Mouse (Mus musculus) limb, embryonic 11.5 days (tissue): ENCODE measurements at regions not wholly inside any gene's neighbourhood (a gene's known extent, or its start where the extent isn't known, plus 50 kb on each side); places are given as distances from the start of the nearest gene placed in this dataset.

Experiments used
- ATAC-seq: fragments of 200-750 bp; cut with Nextera tagmentation; 2 replicates; pipeline ENCODE4 v1.8.0; 2017; ENCODE audit warnings: low read depth; ENCODE audit not compliant: insufficient number of reproducible peaks, low FRiP score, low TSS enrichment
- DNase-seq: peaks from one replicate; pipeline ENCODE4 v3.0.0-alpha.2; 2015; ENCODE audit warnings: low spot score
- H3K27ac ChIP-seq: fragments of 300-500 bp; sonication (generic); replicated peaks from 2 replicates; pipeline ENCODE4 v1.5.1; 2014; ENCODE audit warnings: low read depth, mild to moderate bottlenecking, low read length
- H3K27me3 ChIP-seq: fragments of 300-500 bp; sonication (generic); 2 replicates; pipeline ENCODE4 v1.6.1; 2014; ENCODE audit warnings: mild to moderate bottlenecking, low read length, mixed read lengths; ENCODE audit not compliant: control insufficient read depth, insufficient read depth
- H3K36me3 ChIP-seq: fragments of 300-500 bp; sonication (generic); 2 replicates; pipeline ENCODE4 v1.6.1; 2014; ENCODE audit warnings: mild to moderate bottlenecking, low read length, moderate library complexity, mixed read lengths; ENCODE audit not compliant: control insufficient read depth, insufficient read depth
- H3K4me1 ChIP-seq: fragments of 300-500 bp; sonication (generic); 2 replicates; pipeline ENCODE4 v1.6.1; 2014; ENCODE audit warnings: low read length, mixed read lengths; ENCODE audit not compliant: control insufficient read depth, insufficient read depth
- H3K4me2 ChIP-seq: fragments of 300-500 bp; sonication (generic); 2 replicates; pipeline ENCODE4 v1.6.1; 2014; ENCODE audit warnings: low read depth, mild to moderate bottlenecking, moderate library complexity; ENCODE audit not compliant: severe bottlenecking
- H3K4me3 ChIP-seq: fragments of 300-500 bp; sonication (generic); 2 replicates; pipeline ENCODE4 v1.5.1; 2014; ENCODE audit warnings: low read depth, low read length
- H3K9ac ChIP-seq: fragments of 300-500 bp; sonication (generic); 2 replicates; pipeline ENCODE4 v1.6.1; 2014; ENCODE audit warnings: mild to moderate bottlenecking, low read length
- H3K9me3 ChIP-seq: fragments of 300-500 bp; sonication (generic); 2 replicates; pipeline ENCODE4 v1.6.1; 2016; ENCODE audit warnings: low read length; ENCODE audit not compliant: control insufficient read depth
- WGBS: fragments of 180-500 bp; shearing (Covaris S2); extraction: QIAGEN DNeasy Blood & Tissue Kit; methylation state at CpG from one replicate; pipeline ENCODE4 v1.1.7; 2014; 5-methylcytosine and 5-hydroxymethylcytosine counted together

DNA sequence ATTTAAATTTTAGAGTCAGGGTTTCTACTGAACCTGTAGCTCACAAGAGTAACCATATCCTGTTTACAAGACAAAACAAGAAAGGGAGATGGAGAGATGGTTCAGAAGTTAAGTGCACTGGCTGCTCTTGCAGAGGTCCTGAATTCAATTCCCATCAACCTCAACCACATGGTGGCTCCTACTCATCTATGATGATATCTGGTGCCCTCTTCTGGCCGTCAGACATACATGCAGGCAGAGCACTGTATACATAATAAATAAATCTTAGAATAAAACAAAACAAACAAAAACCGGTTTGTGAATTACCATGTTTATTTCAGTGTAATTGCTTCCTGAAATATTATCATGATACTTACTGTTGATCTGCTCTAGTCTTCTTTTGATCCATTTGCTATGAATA lies 845.4 kb downstream of the Pcdh18 start:
- no peaks in the 10 kb centered on the region for H3K9me3 ChIP-seq
- H3K27me3 ChIP-seq = no peaks in the 10 kb centered on the region
- H3K4me2 ChIP-seq = no peak overlapping the region
- ATAC-seq (no peak), DNase-seq (no peak)
- H3K36me3 ChIP-seq = no peaks in the 10 kb centered on the region
- no peak overlapping the region for H3K9ac ChIP-seq
- H3K4me1 ChIP-seq = no peaks in the 10 kb centered on the region
- WGBS = 70% methylated on average over 2 of the region's 2 CpGs
- H3K4me3 ChIP-seq = no peak overlapping the region
- no peak overlapping the region for H3K27ac ChIP-seq

- Histone ChIP-seq H3K4me1 (no peaks in the 10 kb centered on the region), H3K36me3 (no peaks in the 10 kb centered on the region), H3K9ac (no peak overlapping the region), H3K27me3 (no peaks in the 10 kb centered on the region), H3K27ac (no peak overlapping the region), H3K4me2 (no peak overlapping the region), H3K4me3 (no peak overlapping the region), H3K9me3 (no peaks in the 10 kb centered on the region)
- WGBS = 88% methylated on average over 3 of the region's 3 CpGs
- no peak for DNase-seq
- no peak for ATAC-seq
Measured at GRCm38 (mm10) chr3:48890403-48890802, 866.7 kb downstream of the Pcdh18 start.

- 32% methylated on average over 4 of the region's 4 CpGs for WGBS
- Histone ChIP-seq H3K9me3 (no peaks in the 10 kb centered on the region), H3K4me2 (no peak overlapping the region), H3K4me3 (no peak overlapping the region), H3K4me1 (no peaks in the 10 kb centered on the region), H3K9ac (no peak overlapping the region), H3K27me3 (no peaks in the 10 kb centered on the region), H3K36me3 (no peaks in the 10 kb centered on the region), H3K27ac (no peak overlapping the region)
- DNase-seq (no peak), ATAC-seq (no peak)
Measured at GRCm38 (mm10) chr3:48887885-48888284, 869.2 kb downstream of the Pcdh18 start.

DNA sequence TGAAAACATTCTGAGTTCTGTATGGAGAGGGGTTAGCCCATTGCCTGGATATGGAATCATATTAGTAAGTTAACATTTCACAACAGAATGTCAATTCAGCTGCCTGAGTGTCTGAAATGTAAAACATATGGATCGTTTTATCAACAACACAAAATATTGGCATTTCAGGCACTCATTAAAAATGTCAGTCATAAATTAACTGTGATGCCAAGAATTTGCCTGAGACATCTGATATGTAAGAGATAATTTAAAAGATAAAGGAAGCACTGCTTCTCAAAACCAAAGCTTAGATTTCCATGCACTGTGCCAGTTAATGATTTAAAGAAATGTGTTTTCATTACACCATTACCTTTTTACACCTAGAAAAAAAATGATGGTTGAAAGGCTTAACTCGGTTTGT lies 887.6 kb downstream of the Pcdh18 start:
- Histone ChIP-seq H3K9me3 (no peaks in the 10 kb centered on the region), H3K4me3 (no peak overlapping the region), H3K36me3 (no peaks in the 10 kb centered on the region), H3K4me2 (no peak overlapping the region), H3K9ac (no peak overlapping the region), H3K4me1 (no peaks in the 10 kb centered on the region), H3K27ac (no peak overlapping the region), H3K27me3 (no peaks in the 10 kb centered on the region)
- DNase-seq (no peak), ATAC-seq (no peak)
- 72% methylated on average over 2 of the region's 2 CpGs for WGBS

DNA sequence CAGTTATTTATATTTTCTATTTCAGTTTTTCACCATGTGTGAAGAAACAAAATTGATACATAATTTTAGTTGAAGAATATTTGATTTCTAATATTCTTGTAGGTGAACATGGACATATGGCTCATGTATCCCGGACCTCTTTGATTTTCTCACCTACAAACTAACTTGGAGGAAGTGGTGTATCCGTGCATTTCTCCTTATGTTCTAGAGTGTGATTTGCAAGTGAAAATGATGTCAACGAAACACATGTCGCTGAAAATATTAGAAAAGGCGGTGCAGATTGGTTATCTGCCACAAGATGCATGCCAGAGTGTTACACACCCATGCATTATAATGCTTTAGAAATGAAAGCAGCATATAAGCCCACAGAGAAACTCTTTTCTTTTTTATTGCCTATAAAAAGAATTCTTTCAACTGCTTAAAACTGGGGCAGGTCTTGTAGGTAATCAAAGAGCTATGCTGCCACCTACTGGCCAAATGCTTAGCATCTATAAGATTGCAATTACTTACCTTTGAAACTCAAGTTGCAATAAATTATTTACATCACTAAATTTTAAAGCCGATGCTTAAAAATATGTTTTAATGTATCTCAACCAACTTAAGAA lies 911.0 kb downstream of the Pcdh18 start:
- ATAC-seq = no peak
- no peak overlapping the region for H3K4me2 ChIP-seq
- WGBS = 51% methylated on average over 6 of the region's 6 CpGs

DNA sequence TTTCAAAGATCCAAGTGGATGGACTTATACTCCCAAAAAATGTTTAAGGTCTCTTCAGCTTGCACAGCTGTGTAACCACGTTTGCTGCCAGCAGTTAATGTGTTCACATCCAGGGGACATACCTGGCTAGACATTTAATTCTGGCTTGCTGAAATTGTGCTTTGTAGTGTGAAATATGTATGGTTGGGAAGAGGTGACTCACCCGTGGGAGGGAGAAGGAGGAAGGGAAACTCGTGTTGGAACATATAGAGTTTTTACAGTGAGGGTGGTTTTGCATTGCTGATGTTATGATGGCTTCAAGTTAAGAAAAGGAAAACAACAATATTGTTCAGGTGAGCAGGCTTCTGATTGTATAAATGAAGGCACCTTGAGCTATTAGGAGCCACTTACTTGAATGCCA lies 916.4 kb downstream of the Pcdh18 start:
- WGBS = 83% methylated on average over 3 of the region's 3 CpGs
- ATAC-seq = no peak
- Histone ChIP-seq H3K4me3 (no peak overlapping the region), H3K9me3 (no peaks in the 10 kb centered on the region), H3K27ac (no peak overlapping the region), H3K9ac (no peak overlapping the region), H3K36me3 (no peaks in the 10 kb centered on the region), H3K27me3 (no peaks in the 10 kb centered on the region), H3K4me1 (no peaks in the 10 kb centered on the region), H3K4me2 (no peak overlapping the region)
- DNase-seq = no peak

More for the DNA sequence above, 911.0 kb downstream of the Pcdh18 start:
- H3K27me3 ChIP-seq = no peaks in the 10 kb centered on the region
- H3K4me3 ChIP-seq = no peak overlapping the region
- H3K27ac ChIP-seq = no peak overlapping the region
- no peaks in the 10 kb centered on the region for H3K36me3 ChIP-seq
- no peak overlapping the region for H3K9ac ChIP-seq
- peak; percentile 84 for DNase-seq
- H3K4me1 ChIP-seq = no peaks in the 10 kb centered on the region
- no peaks in the 10 kb centered on the region for H3K9me3 ChIP-seq

DNA sequence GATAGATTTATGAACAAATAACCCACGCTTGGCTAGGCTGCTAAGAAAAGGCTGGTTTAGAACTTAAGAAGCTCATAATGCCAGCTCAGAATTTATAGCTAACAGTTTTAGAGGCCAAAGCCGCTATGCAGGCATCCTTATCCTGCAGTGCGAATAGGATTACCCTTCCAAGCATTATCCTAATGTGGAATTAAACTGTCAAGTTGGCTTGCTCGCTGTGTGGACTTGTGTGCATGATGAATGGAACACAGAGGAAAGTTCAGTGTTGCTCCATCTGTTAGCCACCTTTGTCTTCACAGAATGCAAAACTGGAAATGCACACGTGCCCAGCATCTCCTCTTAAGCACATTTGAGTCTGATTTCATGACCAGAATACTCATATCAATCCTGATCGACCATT lies 933.8 kb downstream of the Pcdh18 start:
- no peak overlapping the region for H3K4me3 ChIP-seq
- no peaks in the 10 kb centered on the region for H3K36me3 ChIP-seq
- H3K9me3 ChIP-seq = no peaks in the 10 kb centered on the region
- no peak for DNase-seq
- H3K27ac ChIP-seq = no peak overlapping the region
- no peaks in the 10 kb centered on the region for H3K4me1 ChIP-seq
- ATAC-seq = no peak
- no peaks in the 10 kb centered on the region for H3K27me3 ChIP-seq
- no peak overlapping the region for H3K9ac ChIP-seq
- 60% methylated on average over 6 of the region's 6 CpGs for WGBS
- H3K4me2 ChIP-seq = no peak overlapping the region

- H3K9me3 ChIP-seq = no peaks in the 10 kb centered on the region
- ATAC-seq = no peak
- H3K4me2 ChIP-seq = no peak overlapping the region
Measured at GRCm38 (mm10) chr3:48804398-48804797, 952.7 kb downstream of the Pcdh18 start.

DNA sequence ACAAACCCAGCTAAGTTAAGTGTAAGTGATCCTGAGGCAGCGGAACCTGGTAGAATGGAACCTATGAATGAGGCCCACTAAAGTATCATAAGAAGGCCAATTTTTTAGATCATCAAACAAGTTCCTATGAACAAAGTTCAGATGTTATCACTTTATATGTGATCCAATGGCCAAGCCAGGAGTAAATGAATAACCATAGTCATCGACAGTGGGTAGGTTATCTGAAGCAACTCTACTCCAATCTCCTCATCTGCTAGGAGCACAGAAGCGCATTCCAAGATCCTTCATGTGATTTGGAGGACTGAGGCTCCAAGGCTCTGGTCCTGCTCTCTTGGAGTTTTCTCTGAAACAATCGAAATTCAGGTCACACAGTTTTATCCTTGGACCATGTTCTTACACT lies 985.4 kb downstream of the Pcdh18 start:
- DNase-seq (no peak), ATAC-seq (no peak)
- Histone ChIP-seq H3K36me3 (no peaks in the 10 kb centered on the region), H3K9me3 (no peaks in the 10 kb centered on the region), H3K4me1 (no peaks in the 10 kb centered on the region), H3K27me3 (no peaks in the 10 kb centered on the region), H3K4me2 (no peak overlapping the region), H3K4me3 (no peak overlapping the region), H3K9ac (no peak overlapping the region), H3K27ac (no peak overlapping the region)
- 92% methylated on average over 4 of the region's 4 CpGs for WGBS

More at GRCm38 (mm10) chr3:48804398-48804797, 952.7 kb downstream of the Pcdh18 start:
- DNase-seq = no peak
- Histone ChIP-seq H3K27me3 (no peaks in the 10 kb centered on the region), H3K4me3 (no peak overlapping the region), H3K27ac (no peak overlapping the region), H3K36me3 (no peaks in the 10 kb centered on the region), H3K9ac (no peak overlapping the region), H3K4me1 (no peaks in the 10 kb centered on the region)
- WGBS = 75% methylated on average over 5 of the region's 5 CpGs
